Mouse (Mus musculus): ENCODE data around the gene Myo1b. TPM values are rescaled to one million over a fixed set of nuclear protein-coding genes. Genes with fewer than 3 reads are reported as not detected.
A peak's percentile ranks its signal among the peaks of the same experiment; 100 is the strongest.

The Myo1b gene
- total RNA-seq, 4 experiments from 2014 or later = 20.4 to 24.5 (median 20.7) TPM

DNA sequence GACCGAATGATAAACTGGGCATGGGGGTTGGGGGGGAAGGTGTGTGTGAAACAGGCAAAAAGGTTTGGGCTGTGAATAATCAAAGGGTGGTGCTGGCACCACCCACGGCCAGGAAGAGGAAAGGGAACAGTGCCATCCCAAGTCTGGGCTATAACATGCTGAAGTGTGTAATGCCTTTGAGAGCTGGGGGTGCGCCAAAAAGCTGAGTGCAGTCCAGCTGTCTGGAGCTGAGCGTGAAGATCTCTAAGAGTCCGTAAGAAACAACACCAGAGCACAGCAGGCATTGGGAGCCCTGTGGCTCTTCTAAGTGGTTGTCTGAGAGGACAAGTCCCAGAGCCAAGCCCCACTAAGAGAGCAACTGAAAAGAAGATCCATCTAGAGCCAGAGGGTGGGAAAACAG, 63.6 kb downstream of the Myo1b start:
- DNase-seq (ENCODE audit: low spot score) = no peak

DNA sequence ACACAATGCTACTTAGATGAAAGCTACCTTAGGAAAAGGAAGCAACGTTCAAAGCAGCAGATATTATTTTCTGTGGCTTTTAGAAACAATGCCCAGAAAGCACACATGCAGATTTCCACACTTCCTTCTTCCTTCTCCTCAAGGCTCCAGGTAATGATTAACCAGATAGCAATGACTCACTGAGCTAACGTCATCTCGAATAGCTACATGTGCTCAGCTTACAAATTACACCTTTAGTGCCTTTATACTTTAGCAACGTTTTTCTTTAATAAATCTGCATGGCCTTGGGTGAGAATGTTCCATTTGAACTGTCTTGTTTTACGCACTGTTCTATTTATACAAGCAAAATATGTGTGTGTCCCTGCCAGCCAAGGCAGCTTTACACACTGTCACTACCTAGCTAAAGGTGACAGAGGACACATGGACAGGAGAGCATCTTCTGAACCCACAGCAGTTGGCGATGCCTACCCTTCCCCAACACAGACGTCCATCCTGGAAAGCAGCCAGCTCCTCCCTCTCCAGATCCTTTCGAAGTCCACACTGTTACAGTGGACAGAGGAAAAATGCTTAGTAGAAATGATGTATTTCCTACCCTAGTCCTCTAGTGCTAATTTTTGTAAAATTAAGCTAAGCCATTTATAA, 66.2 kb downstream of the Myo1b start:
- no peak for DNase-seq (ENCODE audit: low spot score)

DNA sequence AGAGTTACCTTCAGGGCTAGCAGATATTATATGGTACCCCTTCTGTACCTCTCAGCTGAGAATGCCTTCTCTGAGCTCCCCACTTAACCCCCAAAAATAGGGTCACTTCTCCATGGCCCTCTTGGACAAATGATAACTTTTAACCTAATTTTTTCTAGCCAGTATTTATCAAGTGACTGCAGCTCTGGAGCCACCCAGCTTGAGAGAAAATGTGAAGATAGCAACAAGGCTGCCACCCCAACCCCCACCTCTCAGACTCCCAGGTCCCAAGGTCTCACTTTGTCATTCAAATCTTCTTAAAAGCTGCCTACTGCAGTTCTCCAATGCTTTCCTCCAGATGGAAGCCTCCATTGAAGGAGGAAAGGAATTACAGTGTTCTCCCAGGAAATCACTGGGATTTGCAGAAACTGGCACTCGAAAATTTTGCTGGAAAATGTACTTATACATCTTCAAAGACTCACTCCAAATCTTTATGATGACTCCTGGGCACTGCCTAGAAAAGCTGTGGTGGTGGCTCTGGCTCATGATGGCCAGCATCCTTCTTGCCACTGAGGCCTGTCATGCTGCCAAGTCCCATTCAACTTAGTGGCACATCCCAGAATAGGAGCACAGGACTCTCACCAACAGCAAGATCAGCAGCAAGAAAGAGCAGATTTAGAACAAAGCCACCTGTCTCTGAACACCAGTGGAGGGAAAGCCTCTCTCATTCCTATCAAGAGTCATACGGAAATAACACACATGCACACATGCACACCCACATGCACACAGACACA, 70.4 kb downstream of the Myo1b start:
- DNase-seq (ENCODE audit: low spot score) = no peak

DNA sequence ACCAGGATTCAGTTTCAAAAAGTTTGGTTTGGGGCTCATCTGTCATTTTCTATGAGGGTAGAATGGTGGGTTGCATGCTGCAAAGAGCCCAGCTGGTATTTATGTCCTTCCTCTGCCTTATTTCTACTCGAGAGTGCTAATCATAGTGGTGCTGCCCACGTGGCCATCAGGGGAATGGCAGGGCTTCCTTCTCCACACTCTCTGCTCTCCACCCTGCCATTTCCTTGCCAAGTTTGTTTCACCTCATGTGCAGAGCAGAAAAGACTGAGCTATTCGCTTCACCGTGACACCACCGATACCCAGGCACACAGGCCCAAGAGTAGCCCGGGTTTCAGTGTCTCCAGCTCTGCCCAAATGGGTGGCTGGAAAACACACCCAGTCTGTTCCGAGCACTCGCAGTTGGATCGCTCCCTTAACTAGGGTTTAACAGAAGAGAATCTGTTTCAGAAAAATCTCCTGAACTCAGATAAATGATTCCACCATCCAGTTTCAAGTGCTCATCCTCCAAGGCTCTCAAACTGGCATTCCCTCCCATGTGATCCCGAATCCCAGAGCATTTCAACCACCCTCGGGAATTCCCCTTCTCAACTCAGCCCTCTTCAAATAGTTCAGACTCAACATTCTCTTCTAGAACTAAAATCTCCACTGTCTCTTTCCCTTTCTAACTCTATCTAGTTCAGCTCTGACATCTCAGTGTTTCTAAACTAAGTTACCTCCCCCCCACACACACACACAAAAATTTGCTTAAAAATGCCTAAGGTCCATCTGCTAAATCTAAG, 77.8 kb downstream of the Myo1b start:
- DNase-seq (ENCODE audit: low spot score) = peak; percentile 48

DNA sequence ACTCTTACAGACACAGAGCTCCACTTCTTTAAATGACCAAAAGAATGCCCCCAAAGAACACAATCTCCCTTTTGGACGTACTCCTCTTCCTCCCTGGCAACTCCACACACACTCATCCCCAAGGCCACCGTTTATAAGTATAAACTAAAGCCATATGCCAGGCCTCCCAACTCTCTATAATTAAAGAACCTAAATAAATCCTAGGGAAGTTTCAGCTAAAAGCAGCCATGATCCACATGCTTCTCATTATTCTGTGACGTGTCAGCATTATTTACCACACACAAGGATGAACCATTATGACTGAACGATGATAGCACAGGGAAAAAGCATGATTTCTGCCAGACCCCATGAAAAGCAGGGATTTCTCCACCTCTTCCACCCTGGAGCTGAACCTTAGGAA, 78.6 kb downstream of the Myo1b start:
- DNase-seq (ENCODE audit: low spot score) = no peak

DNA sequence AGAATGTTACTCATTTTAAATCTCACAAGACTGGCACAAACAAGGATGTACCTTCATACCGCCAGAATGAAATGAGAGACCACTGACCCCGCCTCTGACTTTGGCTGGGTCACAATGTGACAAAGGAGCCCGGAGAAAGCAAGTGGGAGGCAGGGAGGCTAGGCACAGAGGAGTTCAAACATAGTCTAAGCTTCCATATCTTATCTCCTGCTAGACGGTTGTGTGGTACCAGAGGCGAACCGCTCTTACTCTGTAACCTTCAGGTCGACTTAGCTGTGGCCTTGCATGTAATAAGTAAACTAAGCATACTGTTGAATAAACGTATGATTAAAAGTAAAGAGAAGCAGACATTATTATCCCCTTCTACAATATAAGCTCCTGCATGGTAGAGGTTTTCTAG, 80.1 kb downstream of the Myo1b start:
- no peak for DNase-seq (ENCODE audit: low spot score)

DNA sequence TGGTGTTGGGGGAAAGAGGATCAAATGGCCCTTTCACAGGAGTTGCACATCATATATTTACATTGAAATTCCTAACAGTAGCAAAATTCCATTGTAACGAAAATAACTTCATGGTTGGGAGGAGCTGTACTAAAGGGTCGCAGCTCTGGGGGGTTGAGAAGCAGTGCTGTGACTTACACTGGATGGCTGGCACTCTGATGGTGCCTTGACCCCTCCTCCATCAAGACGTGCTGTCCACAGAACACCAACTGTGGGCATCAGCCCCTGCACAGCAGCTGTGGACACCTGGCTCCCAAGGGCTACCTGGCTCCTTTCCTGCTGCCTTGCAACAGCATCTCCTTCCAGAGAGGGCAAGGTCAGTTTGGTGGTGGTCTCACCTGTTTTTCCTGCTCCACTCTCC, 81.8 kb downstream of the Myo1b start:
- no peak for DNase-seq (ENCODE audit: low spot score)

DNA sequence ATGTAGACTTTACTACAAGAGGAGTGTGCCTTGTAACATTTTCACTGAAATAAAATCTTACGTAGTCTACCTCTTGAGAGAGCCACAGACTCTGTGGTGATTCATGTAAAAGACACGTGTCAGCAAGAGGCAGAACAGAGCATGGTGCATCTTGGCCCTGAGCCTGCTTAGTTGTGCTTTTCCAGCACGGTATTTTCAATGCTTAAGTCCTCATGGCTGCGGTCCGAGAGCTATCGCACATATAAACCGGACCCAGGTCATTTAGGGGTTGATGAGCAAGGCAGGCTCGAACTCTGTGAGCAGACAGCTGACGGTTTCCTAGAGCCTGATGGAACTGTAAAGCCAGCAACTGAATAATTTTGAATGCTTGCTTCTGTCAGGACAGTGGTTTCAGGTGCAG, 86.5 kb downstream of the Myo1b start:
- no peak for DNase-seq (ENCODE audit: low spot score)

DNA sequence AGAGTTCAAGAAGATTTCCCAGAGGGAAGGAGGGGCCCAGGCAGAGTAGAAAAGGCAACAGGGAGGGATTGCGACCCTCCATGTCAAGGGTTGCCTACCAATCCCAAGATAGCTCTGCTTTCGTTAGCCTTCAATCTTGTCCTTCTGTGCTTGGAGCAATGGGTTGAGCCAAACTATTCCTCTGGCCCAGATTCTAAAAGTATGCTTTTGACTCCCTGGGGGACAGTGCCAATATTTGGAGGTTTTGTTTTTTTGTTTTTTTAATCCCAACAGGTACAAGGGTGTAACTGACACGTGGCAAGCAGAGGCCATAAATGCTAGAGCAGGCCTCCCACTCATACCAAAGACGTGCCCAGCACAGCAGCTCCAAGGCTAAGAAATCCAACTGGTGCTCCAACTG, 93.3 kb downstream of the Myo1b start:
- DNase-seq (ENCODE audit: low spot score) = no peak

DNA sequence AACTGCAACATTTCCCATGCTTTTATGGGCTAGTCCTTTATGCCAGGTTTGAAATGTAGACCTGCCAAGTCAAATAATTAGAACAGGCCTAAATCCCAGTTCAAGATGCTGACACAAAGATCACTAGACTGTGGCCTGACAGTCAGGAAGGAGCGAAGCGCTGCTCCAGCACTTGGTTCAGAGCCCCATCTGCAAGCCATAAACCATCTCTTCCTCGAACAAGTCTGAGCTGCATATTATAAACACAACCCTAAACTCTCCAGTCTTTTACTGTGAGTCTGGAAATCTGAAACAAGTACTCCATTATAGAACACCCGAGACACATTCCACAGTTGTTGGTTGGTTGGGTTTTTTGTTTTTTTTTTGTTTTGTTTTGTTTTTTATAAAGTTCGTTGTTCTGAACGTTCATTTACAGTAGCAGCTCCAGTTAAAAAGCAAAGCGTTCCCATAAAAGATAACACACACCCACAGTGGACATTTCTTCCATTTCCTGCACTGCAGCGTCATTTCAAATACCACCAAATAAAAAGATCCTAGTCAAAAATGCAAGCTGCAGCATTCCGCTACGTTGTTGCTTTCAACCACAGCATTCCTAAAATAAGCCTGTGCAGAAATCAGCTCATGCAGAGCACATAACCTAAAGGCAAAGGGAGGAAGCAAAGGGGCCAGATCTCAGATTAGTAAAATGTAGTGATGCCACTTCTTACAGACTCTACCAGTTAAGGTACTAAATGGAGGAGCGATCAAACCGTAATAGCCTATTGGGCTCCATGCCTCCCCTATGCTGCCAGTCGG, 94.0 kb downstream of the Myo1b start:
- no peak for DNase-seq (ENCODE audit: low spot score)

DNA sequence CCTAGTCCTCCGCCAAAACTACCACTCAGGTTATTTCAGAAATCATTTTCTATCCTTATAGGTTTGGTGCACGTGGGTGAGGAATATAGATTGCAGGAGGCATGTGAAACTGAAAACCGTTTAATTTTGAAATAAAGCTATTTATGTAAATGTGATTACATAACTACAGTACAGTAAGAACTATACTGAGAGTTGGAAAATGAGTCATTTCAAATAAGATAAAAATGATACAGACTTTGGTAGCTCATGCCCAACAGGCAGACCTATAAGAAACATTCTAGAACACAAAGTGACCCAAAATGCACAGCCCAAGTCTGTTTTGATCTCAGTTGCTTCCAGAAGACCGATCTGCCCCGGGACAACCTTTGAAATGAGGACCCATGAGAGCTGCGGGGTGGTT, 95.4 kb downstream of the Myo1b start:
- no peak for DNase-seq (ENCODE audit: low spot score)

DNA sequence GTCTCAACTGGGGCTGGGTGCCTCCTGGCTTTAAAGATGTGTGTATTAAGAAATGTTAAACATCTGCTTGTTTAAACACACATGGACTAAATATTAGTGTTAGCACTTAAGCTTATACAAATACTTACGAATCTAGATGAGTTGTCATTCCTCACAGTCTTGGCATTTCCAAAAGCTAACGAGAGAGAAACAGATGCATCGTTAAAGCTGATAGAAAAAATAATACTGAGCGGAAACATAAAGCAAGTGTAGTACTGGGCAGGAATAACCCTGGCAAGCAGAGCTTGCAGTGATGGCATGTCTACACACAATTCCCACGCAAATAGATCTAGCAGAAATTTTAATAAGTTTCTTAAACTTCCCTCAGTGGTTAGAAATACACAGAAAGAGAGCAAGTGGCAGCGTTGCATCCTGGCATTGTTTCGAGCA, 95.8 kb downstream of the Myo1b start:
- DNase-seq (ENCODE audit: low spot score) = no peak

DNA sequence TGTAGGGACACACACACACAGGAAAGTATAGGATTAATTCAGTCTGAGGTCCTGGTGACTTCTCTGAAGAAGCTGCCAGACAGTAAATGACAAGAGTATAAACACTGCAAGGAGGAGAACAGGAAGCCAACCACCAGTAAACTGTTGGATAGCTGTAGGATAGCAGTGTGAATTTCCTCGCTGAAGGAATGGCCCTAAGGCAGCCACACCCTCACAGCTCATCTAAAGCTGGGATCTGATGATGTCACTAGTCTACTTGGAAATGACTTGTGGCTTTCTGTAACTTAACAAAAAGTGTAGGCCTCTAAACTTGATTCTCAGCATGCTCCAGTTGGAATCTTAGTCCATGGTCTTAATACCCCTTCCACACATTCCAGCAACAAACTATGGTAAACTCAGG, 100.2 kb downstream of the Myo1b start:
- DNase-seq (ENCODE audit: low spot score) = no peak

DNA sequence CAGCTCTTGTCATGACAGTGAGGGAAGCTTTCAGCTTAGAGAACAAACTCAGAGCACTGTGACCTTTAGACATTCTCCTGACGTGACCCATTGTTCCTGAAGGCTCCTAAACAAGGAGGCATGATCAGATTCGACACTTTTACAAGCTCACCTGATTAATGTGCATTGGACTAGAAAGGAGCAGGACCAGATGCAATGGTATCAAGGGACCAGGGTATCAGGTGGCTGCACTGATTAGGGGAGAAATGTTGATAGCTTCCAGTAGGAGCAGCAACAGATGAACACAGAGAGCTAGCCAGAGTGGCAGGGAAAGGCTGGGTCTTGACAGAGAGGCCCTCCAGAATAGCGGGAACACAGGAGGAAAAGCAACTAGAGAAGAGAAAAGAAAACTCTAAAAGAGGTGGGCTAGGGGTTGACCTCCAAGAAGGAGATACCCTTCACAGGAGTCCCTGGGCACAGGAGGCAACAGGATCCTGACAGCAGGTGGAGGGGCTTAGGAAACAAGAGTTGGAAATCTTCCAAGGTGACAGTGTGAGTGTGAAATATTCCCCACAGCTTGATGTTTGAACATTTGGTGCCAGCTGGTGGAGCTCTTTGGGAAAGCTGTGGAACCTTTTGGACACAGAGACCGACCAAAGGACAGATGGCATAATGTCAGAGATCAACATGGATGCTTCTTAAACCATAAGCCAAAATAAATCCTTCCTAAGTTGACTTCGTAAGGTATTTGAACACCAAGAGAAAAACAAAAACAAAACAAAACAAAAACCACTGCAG, 100.8 kb downstream of the Myo1b start:
- DNase-seq (ENCODE audit: low spot score) = no peak

DNA sequence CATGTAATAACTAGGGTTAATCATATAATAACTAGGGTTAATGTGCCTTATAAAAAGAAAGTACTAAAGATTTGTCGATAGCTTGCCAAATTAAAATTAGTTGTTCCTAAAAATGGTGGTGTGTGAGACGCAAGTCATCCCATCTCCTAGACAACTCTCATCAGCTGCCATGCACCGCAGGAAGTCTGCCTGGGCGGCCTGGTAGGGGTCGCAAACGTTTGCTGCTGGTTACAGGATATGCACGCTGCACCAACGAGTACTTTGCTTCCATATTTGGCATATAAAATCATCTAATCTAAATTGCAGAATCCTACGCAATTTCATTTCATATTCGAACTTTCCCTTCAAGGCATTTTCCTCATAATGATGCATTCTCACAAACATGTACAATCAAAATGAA, 107.0 kb downstream of the Myo1b start:
- DNase-seq (ENCODE audit: low spot score) = no peak

DNA sequence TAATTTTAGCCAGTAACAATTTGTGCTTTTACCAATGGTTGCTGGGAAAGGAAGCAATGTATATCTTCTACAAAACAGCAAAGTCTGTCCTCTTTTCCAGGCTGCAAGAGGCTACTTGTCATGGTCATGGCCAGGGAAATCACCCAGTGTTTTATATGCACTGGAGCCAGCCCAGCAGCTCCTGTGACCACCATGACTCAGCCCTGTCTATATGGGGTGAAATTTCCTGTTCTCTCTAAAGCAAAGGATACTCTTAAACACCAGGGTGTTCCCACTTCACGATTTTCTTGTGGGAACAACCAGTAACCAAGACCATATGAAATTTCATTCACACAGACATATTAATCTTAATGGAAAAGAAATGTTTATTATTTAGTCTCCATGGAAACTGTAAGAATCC, 107.6 kb downstream of the Myo1b start:
- DNase-seq (ENCODE audit: low spot score) = no peak

DNA sequence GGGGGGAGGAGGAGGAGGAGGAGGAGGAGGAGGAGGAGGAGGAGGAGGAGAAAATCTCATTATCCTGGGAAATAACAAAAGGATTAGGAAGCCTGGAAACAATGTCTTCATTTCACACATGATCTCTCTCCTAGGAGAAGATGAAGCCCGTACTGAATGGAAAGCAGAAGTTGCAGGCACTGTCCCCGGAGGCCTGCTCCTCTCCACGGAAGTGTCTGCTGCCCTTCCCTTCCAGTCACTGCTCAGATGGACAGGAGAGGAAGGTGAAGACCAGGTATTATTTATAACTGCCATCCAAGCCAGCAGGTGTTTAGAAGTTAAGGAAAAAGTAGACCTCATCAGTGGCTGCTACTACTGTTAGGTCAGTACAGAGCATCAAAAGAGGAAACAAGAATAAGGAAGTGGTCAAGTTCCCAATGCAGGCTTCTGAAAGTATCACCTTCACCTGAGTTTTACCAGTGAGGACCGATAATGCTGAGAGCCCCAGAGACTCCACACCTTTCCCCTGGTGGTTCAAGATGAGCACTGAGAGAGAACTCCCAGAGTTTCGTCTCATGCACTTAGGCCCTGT, 110.7 kb downstream of the Myo1b start:
- DNase-seq (ENCODE audit: low spot score) = no peak

DNA sequence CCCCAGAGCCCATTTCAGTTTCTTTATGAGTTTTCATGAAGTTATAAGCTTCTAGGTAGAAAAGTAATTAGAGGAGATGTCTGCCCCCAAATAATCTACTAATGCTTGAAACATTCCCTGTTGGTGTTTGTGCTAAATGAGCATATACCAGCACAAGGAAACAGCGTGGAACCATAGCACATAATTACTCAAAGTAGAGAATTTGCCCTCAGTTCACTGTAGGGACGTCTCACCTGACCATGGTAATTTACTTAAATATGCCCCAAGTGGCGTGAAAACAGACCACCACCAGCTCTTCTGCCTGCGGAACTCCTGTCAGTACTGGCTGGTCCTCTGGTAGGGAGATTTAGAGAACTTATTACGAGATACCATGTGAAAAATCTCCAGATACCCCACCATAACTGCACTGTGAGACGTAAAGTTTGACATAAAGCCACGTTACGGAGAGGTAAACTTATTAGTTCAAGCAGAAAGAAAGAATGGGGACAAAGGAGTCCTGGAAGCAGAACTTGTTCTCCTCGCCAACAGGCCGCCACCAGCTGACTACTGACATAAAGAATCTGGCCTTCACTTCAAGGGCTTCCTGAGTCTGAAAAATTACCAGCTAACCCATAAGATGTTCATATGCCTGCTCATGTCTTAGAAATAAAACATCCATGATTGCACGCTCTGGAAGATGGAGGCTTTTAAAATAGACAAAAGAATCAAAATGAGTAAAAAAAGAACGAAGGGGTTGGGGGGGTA, 111.4 kb downstream of the Myo1b start:
- no peak for DNase-seq (ENCODE audit: low spot score)

DNA sequence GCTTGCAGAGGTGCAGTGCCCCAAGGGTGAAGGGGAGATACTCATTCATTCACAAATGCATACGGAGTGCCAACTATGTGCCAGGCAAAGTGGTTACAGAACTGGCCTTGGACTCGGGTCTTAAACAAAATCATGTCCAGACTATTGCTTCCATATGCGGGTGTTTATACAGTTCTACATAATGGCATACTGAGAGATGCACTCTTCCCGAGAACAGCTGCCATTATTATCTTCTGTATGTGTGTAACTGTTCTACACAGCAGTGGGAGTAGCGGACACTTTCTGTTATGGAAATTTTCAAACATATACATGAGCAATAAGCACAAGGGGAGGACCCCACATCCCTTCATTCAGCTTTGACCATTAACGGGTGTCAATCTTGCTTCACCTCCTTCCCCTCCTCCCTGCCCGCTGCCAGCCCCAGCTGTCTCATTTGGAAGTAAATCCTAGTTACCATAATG, 117.8 kb downstream of the Myo1b start:
- no peak for DNase-seq (ENCODE audit: low spot score)
